Mouse (Mus musculus): ENCODE measurements around the gene Sf3b5.

Gene Sf3b5

DNA sequence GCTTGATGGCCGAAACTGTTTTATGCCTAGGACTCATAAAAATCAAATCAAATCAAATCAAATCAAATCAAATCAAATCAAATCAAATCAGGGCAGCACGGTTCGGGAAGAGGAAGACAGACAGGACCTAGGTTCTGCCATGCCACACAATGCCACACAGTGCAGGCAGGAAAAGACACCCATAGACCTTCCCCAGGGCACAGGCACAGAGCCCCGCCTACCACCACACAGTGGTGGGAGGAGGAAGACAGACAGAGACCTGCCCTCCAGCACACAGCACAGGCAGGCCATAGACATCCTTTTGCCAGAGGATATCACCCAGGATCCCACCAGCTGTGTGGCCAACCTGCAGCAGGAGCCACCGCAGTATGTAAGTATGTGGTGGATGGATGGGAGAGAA, 13.2 kb upstream of the Sf3b5 start:
- in situ Hi-C loops (cut with MboI; ENCODE audit: low pct_unique_long_range_greater_than_20kb in 1 of 2, low sequenced_read_pairs in 2 of 2, unreplicated experiment in 1 of 2), result loop anchor here (10.0 to 25.0 kb wide), 3 partner anchors 67 to 730 kb away; no protein-coding TSS in a partner anchor

DNA sequence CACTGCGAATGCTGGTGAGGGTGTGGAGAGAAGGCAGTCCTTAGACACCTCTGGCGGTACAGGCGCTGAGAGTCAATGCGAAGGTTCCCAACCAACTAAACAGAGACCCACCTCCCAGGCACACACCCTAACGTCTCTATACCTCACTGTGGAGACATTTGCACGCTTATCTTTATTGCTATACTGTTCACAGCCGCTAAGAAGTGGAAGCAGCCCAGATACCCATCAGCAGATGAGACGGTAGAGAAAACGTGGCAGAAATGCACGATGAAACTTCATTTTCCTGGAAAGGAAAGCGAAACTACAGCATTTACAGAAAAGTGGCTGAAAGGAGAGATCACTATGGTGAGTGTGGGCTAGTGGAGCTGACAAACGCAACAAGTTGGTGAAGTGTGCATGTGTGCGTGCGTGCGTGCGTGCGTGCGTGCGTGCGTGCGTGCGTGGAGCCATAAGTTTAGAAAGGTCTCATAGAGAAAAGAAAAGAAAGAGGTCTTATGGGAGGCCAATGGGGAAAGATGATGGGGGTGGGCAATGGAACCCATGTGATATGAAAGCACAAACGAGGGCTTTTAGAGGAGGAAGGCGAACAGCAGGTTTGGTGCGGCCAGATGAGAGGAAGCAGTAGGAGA, 11.6 kb upstream of the Sf3b5 start:
- in situ Hi-C loops (cut with MboI; ENCODE audit: low pct_unique_long_range_greater_than_20kb in 1 of 2, low sequenced_read_pairs in 2 of 2, unreplicated experiment in 1 of 2), result loop anchor here (10.0 to 25.0 kb wide), 3 partner anchors 69 to 731 kb away; no protein-coding TSS in a partner anchor

DNA sequence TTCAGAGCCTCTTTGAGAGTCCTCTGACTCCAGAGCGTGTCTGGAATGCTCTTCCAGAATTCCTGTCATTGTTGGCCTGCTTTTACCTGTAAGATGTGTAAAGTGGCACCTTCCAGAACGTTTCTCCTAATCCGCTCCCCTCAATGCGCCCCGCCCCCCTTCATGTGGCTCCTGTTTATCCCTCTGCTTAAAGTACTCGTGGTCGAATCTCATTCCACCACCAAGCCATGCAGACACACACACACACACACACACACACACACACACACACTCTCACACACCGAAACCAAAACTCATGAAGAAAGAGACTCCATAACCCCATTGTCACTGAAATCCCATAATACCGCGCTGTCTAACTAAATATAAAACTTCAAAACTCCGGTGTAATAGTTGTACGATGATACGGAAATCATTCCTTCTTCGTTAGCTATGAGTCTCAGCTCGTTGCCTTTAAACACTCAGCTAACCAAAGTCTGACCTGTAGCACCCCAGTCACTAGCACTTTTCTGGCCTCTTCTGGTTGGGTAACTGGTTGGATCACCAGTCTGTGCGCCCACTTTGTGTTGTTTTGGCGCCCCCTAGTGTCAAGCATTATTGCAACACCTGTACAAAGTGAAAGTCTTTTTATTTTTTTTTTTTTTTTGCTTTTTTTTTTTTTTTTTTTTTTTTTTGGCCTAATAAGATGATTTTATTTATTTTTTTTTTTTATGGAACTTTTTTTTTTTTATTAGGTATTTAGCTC, 8.2 kb upstream of the Sf3b5 start:
- in situ Hi-C loops (cut with MboI; ENCODE audit: low pct_unique_long_range_greater_than_20kb in 1 of 2, low sequenced_read_pairs in 2 of 2, unreplicated experiment in 1 of 2), result loop anchor here (10.0 to 25.0 kb wide), 3 partner anchors 72 to 735 kb away; no protein-coding TSS in a partner anchor

DNA sequence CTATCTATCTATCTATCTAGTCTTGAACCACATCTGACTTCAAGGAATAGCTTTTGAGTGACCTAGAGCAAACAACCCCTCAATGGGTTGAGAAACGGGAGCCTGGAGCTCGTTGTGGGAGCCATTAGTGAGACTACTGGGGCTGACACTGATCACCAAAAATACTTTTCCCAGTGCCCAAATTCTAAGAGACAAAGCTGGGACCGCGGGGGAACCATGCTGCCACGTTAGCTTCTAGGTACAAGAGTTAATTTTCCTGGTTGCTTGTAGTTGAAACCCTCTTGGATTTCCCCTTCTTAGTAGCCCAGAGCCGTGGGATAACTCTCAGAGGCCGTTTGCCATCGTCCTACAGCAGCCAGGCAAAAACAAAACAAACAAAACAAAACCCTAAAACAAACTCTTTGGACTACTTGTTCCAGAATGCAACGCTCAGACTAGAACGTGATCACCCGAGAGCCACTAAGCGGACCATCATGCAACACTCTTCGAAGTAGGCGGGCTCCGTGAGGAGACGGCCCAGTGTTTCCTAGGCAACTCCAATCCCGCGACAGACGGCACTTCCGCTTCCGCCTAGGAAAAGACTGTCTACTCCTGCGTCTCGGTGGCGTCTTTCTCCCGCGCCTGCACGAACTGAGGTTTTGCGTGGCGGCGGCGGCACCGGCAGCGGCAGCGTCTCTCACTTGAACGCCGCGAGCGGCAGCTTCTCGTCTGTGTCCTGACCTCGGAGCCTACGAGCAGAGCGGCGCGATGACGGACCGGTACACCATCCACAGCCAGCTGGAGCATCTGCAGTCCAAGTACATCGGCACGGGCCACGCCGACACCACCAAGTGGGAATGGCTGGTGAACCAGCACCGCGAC, 3.0 kb downstream of the Sf3b5 start:
- in situ Hi-C loops (cut with MboI; ENCODE audit: low pct_unique_long_range_greater_than_20kb in 1 of 2, low sequenced_read_pairs in 2 of 2, unreplicated experiment in 1 of 2), result no loop called here

DNA sequence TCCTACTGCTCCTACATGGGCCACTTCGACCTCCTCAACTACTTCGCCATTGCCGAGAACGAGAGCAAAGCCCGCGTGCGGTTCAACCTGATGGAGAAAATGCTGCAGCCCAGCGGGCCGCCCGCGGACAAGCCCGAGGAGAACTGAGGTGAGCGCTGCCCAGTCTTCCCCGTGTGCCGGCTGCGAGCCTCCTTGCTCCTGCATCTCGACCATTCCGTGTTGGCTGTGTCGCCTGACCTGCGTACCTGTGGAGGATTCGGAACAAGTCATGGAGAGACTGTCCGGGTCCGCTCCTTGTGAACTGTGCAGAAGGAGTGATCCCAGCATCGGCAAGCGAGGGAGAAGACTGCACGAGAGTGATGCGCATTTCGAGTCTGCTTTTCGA, 3.6 kb downstream of the Sf3b5 start:
- in situ Hi-C loops (cut with MboI; ENCODE audit: low pct_unique_long_range_greater_than_20kb in 1 of 2, low sequenced_read_pairs in 2 of 2, unreplicated experiment in 1 of 2), result no loop called here

DNA sequence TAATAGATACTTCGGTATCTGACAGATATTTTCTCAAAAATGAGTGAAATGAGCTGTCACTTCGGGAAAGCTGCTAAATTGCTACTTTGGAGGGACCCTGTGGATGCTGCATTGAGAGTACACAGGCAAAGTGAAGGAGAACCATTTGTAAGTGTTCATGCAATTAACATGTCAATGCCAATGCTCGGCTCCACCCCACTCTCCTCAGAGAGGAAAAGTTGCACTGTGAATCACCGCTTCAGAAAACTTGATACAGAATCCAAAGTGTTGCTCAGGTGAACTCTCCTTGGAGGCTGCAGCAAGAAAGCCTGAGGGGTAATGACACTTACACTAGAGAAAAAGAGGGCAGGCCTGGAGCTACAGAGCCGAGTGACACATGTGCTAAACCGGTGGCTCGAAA, 8.9 kb downstream of the Sf3b5 start:
- in situ Hi-C loops (cut with MboI; ENCODE audit: low pct_unique_long_range_greater_than_20kb in 1 of 2, low sequenced_read_pairs in 2 of 2, unreplicated experiment in 1 of 2), result no loop called here

DNA sequence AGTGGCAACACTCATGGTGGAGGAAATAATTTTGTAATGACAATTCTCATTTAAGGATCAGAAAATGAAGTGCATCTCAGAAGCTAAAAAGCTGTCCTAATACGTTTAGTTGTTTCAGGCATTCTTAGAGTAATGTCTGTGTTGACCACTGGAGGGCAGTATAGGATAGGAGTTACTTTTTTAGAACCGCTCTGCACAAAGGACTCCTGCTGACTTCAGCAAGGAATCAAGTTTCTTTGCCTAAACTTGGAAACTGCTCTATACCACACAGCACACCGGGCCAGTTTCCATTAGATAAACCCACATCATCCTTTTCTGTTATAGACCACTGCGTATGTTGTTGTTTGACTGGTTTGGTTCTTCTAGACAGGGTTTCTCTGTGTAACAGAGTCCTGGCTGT, 11.4 kb downstream of the Sf3b5 start:
- in situ Hi-C loops (cut with MboI; ENCODE audit: low pct_unique_long_range_greater_than_20kb in 1 of 2, low sequenced_read_pairs in 2 of 2, unreplicated experiment in 1 of 2), result loop anchor here in 1 of 2 experiments (5.0 kb wide), 1 partner anchor 61 kb away; no protein-coding TSS in a partner anchor

DNA sequence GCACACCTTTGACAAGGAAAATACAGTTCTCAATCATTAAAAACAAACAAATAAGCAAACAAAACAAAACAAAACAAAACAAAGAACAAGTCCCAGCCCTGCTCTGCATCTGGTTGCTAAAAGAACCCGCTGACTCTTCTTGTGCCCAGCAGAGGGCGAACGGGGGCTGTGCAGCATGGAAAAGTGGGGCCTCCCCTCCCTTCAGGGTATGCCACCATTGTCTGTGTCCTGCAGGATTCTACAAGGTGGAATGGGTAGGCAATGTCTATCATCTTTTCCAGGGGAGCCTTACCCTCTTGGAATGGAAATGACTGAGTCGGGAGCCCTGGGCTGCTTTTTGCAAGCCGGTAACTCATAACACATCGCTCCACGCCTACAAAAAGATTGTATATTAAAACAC, 13.4 kb downstream of the Sf3b5 start:
- in situ Hi-C loops (cut with MboI; ENCODE audit: low pct_unique_long_range_greater_than_20kb in 1 of 2, low sequenced_read_pairs in 2 of 2, unreplicated experiment in 1 of 2), result loop anchor here in 1 of 2 experiments (5.0 kb wide), 1 partner anchor 59 kb away; no protein-coding TSS in a partner anchor

DNA sequence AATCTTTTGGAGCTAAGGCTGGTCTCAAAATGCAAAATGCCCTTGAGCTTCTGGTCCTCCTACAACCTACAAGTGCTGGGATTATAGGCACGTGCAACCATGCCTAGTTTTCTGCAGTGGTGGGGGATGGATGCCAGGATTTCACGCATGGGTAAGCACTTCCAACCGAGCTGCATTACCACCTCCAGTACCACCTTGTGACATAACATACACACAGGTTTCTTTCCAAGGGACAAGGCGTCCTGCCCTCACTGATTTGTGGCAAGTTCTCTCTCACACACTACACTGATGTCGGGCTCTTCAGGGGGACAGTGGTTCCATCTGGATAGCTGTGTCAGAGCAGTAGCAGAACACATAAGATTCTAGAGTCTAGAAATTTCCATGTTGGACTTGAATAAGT, 13.9 kb downstream of the Sf3b5 start:
- in situ Hi-C loops (cut with MboI; ENCODE audit: low pct_unique_long_range_greater_than_20kb in 1 of 2, low sequenced_read_pairs in 2 of 2, unreplicated experiment in 1 of 2), result loop anchor here in 1 of 2 experiments (5.0 kb wide), 1 partner anchor 58 kb away; no protein-coding TSS in a partner anchor

DNA sequence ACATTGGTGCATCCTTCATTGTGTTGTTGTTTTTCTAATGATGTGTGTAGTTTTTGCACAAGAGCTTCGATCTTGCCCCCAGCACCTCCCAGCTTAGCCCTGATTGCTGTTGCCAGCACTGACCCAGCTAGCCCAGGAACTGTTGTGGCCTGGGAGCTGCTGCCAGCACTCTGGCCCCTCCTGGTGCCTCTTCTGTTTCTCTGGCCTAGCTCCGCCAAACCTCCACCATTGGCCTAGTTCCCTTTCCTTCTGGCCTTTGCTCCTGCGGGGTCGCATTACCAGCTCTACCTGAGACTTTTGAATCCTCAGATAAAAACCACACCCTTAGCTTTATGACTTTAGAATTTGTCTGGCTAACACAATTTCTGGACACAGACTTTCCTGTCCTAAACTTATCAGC, 17.0 kb downstream of the Sf3b5 start:
- in situ Hi-C loops (cut with MboI; ENCODE audit: low pct_unique_long_range_greater_than_20kb in 1 of 2, low sequenced_read_pairs in 2 of 2, unreplicated experiment in 1 of 2), result loop anchor here in 1 of 2 experiments (5.0 kb wide), 1 partner anchor 400 kb away; no protein-coding TSS in a partner anchor

DNA sequence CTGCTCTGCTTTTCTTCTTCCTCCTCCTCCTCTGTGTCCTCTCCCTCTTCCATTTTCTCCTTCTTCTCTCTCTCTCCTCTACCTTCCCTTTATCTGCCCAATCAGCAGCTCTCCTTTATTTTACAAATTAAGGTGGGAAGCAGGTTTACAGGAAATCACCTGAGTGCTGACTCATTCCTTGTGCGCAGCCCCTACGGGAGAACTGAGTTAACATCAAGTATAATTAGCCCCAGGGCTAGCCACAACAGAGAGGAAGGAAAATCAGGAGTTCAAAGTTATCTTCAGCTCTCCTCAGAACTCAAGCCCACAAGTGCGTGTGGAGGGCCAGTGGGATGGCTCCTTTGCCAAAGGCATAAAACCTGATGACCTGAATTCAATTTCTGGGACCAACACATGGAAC, 18.8 kb downstream of the Sf3b5 start:
- in situ Hi-C loops (cut with MboI; ENCODE audit: low pct_unique_long_range_greater_than_20kb in 1 of 2, low sequenced_read_pairs in 2 of 2, unreplicated experiment in 1 of 2), result loop anchor here in 1 of 2 experiments (5.0 kb wide), 1 partner anchor 398 kb away; no protein-coding TSS in a partner anchor

DNA sequence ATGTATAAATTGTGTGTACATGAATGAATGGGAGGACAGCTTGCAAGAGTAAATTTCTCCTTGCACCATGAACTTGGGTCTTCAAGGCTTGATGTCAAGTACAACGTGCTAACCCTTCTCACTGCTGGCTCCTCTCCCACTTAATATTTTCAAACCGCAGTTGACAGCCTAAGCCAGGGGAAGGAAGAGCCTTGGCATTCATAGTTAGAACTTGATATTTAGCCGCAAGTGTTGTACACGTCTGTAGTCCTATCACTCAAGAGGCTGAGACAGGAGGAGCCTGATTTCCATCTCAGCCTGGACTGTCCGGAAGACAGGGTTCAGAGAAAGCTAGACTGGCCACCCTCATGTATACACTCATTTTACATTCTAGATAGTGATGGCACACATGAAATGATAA, 22.6 kb downstream of the Sf3b5 start:
- in situ Hi-C loops (cut with MboI; ENCODE audit: low pct_unique_long_range_greater_than_20kb in 1 of 2, low sequenced_read_pairs in 2 of 2, unreplicated experiment in 1 of 2), result no loop called here

DNA sequence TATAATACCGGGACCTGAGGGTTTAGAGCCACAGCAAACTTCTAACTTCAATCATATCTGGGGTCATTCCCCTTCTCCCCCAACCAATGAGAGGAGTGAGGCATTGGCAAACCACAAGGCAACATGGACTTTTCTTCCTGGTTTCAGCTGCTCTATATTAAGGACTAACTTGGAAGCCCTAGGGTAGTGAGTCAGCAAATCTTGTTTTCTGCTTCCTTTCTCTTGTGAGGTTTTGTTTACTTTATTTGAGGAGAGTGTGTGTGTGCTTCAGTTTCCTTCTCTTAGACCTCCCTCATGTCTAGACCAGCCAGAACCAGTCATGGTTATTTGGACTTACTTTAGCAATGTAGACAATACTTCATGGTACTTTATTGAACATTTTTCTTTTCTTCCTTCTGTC, 23.1 kb downstream of the Sf3b5 start:
- in situ Hi-C loops (cut with MboI; ENCODE audit: low pct_unique_long_range_greater_than_20kb in 1 of 2, low sequenced_read_pairs in 2 of 2, unreplicated experiment in 1 of 2), result no loop called here

DNA sequence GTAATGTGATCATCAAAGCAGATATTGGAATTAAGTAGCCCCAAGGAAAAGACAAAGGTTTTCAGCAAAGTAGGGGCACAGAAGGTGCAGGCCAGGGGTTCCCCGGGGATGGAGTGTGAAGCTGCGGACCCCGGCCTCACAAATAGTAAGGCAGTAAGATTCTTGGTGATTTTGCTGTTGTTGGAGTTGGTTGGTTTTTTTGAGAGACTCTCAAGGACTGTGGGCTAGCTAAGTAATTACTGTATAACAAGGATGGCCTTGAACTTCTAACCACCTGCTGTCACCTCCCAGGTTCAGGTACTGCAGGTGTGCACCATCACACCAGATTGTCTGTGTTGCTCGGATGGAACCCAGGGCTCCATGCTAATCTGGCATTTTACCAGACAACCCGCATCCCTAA, 24.3 kb downstream of the Sf3b5 start:
- in situ Hi-C loops (cut with MboI; ENCODE audit: low pct_unique_long_range_greater_than_20kb in 1 of 2, low sequenced_read_pairs in 2 of 2, unreplicated experiment in 1 of 2), result no loop called here

DNA sequence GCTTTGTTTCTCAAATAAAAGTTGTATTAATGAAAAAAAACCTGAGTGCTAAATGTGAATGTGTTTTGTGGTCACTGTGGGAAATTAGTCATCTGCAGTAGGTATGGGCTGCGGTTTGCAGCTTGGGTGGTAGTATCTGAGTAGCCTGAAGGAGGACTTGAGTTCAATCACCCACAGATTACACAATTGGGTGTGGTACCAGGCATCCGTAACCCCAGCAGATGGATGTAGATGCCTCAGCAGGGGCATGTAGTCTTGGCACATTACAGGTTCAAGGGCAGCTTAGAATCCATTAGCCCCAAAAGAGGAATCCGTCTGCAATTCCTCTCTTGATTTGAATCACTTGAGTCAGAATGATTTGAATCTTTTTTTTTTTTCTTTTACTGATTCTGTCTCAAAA, 30.1 kb downstream of the Sf3b5 start:
- in situ Hi-C loops (cut with MboI; ENCODE audit: low pct_unique_long_range_greater_than_20kb in 1 of 2, low sequenced_read_pairs in 2 of 2, unreplicated experiment in 1 of 2), result no loop called here

DNA sequence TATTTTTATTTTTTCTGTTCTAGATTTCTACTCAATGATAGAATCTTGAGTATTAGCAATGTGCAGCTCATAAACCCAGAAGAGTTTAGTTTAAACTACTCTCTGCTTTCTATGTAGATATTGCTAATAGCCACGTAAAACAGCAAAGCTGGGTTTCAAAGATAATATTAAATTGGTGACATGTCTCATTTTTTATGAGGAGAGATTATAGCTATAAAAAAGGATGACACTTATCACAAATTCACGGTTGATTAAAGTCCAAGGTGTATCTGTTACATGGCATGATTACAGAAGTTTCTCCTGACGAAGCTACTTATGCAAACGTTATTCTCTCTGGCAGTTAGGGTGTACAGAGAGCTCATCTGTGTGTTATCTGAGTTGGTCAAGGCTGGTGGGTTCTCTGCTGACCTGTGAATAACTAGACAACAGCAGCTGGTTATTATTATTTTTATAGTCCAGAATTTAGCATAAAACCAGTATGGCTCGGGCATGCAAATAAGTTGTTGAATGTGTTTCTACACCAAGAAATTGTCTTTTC, 34.6 kb downstream of the Sf3b5 start:
- in situ Hi-C loops (cut with MboI; ENCODE audit: low pct_unique_long_range_greater_than_20kb in 1 of 2, low sequenced_read_pairs in 2 of 2, unreplicated experiment in 1 of 2), result no loop called here

DNA sequence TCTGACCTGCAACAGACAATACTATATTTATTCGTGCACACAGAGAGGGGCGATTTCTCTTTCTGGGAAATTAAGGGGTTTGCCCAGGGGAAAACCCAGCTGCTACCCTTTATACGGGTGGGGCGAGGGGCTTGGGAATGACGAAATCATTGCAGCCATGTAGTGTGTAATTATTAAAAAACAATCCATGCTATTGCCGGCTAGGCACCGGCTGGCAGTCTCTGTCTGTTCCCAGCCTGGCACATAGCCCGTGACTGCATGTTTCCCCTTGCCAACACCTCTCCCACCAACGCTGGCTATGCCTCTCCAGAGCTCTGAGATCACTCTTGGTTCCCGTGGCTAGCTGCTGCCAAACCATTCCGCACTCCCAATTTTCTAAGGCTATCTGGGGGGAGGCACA, 39.5 kb downstream of the Sf3b5 start:
- in situ Hi-C loops (cut with MboI; ENCODE audit: low pct_unique_long_range_greater_than_20kb in 1 of 2, low sequenced_read_pairs in 2 of 2, unreplicated experiment in 1 of 2), result no loop called here

DNA sequence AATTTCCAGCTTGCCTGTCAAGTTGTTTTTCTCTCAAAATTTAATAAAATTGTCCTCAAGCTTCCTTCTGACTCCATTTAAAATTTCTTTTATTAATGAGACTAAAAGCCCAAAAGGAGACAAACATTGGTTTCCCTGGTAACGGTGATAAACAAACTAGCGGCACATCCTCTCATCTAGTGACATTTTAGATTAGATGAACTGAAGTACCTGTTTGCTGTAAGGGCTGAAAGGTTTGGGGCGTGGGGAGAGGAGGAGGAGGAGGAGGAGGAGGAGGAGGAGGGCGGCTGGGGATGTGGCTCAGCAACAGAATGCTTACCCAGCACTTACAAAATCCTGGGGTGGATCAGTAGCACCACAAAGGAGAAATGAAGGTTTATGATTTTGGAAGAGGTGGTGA, 42.7 kb downstream of the Sf3b5 start:
- in situ Hi-C loops (cut with MboI; ENCODE audit: low pct_unique_long_range_greater_than_20kb in 1 of 2, low sequenced_read_pairs in 2 of 2, unreplicated experiment in 1 of 2), result no loop called here
